Comparison of ENCODE assay signal across 8 mouse cellular contexts in genomic region chr2:178426229-178426628, GRCm38 (mm10). TPM values are rescaled to one million over a fixed set of nuclear protein-coding genes. Genes with fewer than 3 reads are reported as not detected.
DNase-seq lines count a peak whose midpoint lies in the region; ATAC-seq lines count a peak whose summit lies in the region.

No protein-coding gene starts in this region.

- peak; percentile 50 to 57 for DNase-seq in cerebellum, postnatal 14 days
- no peak for DNase-seq in cerebellum, adult 9-10 months
- DNase-seq in layer of hippocampus, adult 11-12 months (ENCODE audit: low spot score) = peak; percentile 29
- no peak for DNase-seq in layer of hippocampus, postnatal 36 days
- DNase-seq in embryo, embryonic 11.5 days (ENCODE audit: low read depth, low spot score) = peak; percentile 38
- DNase-seq in MN1 (ENCODE audit: low spot score) = no peak
- DNase-seq in spleen, postnatal 14 days (ENCODE audit: low spot score in 2 of 2) = no peak

- ATAC-seq in megakaryocyte, adult 5-6 weeks (ENCODE audit: poor library complexity, severe bottlenecking) = peak; percentile 66

RNA-seq across cellular contexts. Expression of gene Cdh26, which starts 4.1 kb away (rescaled TPM):
- total RNA-seq in layer of hippocampus, postnatal 36 days (2021) = under 1 TPM in 1 of 2 experiments, not detected in 1; 0.37 TPM
- not detected in 2 replicates for total RNA-seq in megakaryocyte, adult 5-6 weeks (2015)
- not detected in 2 replicates for total RNA-seq in megakaryocyte, adult 5-6 weeks (2017)

RNA-seq across cellular contexts. Expression of gene Fam217b, which starts 11.9 kb away (rescaled TPM):
- 10 to 100 TPM; 47.5 to 49.7 TPM for total RNA-seq in layer of hippocampus, postnatal 36 days (2021)
- total RNA-seq in megakaryocyte, adult 5-6 weeks (2015) = 10.2 and 16.0 TPM in 2 replicates
- total RNA-seq in megakaryocyte, adult 5-6 weeks (2017) = 5.9 and 8.6 TPM in 2 replicates

RNA-seq across cellular contexts. Expression of gene Ppp1r3d, which starts 12.0 kb away (rescaled TPM):
- total RNA-seq in layer of hippocampus, postnatal 36 days (2021) = 1 to 10 TPM; 4.6 to 5.9 TPM
- 7.4 and 7.5 TPM in 2 replicates for total RNA-seq in megakaryocyte, adult 5-6 weeks (2015)
- 5.4 and 5.8 TPM in 2 replicates for total RNA-seq in megakaryocyte, adult 5-6 weeks (2017)

RNA-seq across cellular contexts. Expression of gene Sycp2, which starts 18.7 kb away (rescaled TPM):
- 1 to 10 TPM in 1 of 2 experiments, under 1 TPM in 1; 0.67 to 1.1 TPM for total RNA-seq in layer of hippocampus, postnatal 36 days (2021)
- 0.96 and 3.1 TPM in 2 replicates for total RNA-seq in megakaryocyte, adult 5-6 weeks (2015)
- 1.4 and 1.5 TPM in 2 replicates for total RNA-seq in megakaryocyte, adult 5-6 weeks (2017)

Comparison
In these comparisons a context has a peak if more than half of its experiments do, and no peak if none do; other contexts are left out.
1. DNase-seq: peak in cerebellum, postnatal 14 days (2 of 2), layer of hippocampus, adult 11-12 months (single experiment) and embryo, embryonic 11.5 days (single experiment); none in cerebellum, adult 9-10 months (single experiment), layer of hippocampus, postnatal 36 days (0 of 2), MN1 (single experiment) and spleen, postnatal 14 days (0 of 2).